10 mouse cellular contexts compared by ENCODE assay signal in the genomic region with DNA sequence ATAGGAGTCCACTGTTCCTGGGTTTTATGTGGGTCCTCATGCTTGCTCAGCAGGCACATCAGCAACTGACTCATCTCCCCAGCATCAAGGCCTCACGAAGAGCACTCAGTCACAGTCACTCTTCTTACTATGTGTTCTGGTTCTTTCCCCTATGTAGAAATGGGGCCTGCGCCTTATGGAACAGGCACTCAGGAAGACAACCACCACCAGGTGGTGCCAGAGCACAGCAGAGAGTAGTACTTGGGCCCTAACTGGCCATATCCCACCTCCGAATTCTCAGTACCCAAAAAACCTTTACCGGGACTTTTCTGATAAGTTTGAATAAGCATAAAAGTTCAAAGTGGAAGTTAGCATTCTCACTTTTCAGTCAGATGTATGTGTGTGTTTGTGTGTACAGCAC. TPM values are rescaled to one million over a fixed set of nuclear protein-coding genes. Genes with fewer than 3 reads are reported as not detected.
DNase-seq lines count a peak whose midpoint lies in the region; ATAC-seq and TF ChIP-seq lines count a peak whose summit lies in the region.
"Had no signal": no experiment of that assay in that cellular context is flagged by ENCODE, and none has a peak within 500 bp of the region (broad histone marks: within the 10 kb centered on the region; RNA-seq: fewer than 3 reads in every experiment).

No protein-coding gene starts in this region.

- H3K4me1 ChIP-seq in heart, embryonic 11.5 days (ENCODE audit: control insufficient read depth, insufficient read depth, low read length) = no peaks in the 10 kb centered on the region
- no peaks in the 10 kb centered on the region for H3K4me1 ChIP-seq in forebrain, postnatal 0 days (ENCODE audit: insufficient read depth)
- no peaks in the 10 kb centered on the region for H3K4me1 ChIP-seq in hindbrain, embryonic 16.5 days (ENCODE audit: control insufficient read depth, insufficient read depth, low read depth, low read length)
- H3K4me1 ChIP-seq in midbrain, embryonic 14.5 days (ENCODE audit: control insufficient read depth, insufficient read depth, low read length) = no peaks in the 10 kb centered on the region
- H3K4me1 ChIP-seq: neural tube, embryonic 13.5 days had no signal

- no peak overlapping the region for H3K27ac ChIP-seq in heart, embryonic 11.5 days (ENCODE audit: low read depth, low read length)
- no peak overlapping the region for H3K27ac ChIP-seq in forebrain, postnatal 0 days (ENCODE audit: low read depth, low read length)
- H3K27ac ChIP-seq in hindbrain, embryonic 16.5 days (ENCODE audit: low read depth, low read length) = no peak overlapping the region
- H3K27ac ChIP-seq in midbrain, embryonic 14.5 days (replicated peaks; ENCODE audit: low read depth, low read length) = no peak overlapping the region
- H3K27ac ChIP-seq: neural tube, embryonic 13.5 days had no signal

- peak; percentile 82 to 95 for DNase-seq in heart, adult 18-20 months
- peak; percentile 77 to 79 for DNase-seq in cerebellum, adult 18-20 months
- DNase-seq in forebrain, postnatal 0 days = peak; percentile 85
- peak; percentile 67 to 79 for DNase-seq in layer of hippocampus, postnatal 36 days
- DNase-seq in midbrain, embryonic 14.5 days = peak; percentile 91
- peak; percentile 84 for DNase-seq in splenic B cell, adult 2 months (ENCODE audit: low read depth, low spot score)

- H3K9ac ChIP-seq in heart, embryonic 11.5 days (ENCODE audit: low read depth, low read length) = no peak overlapping the region
- no peak overlapping the region for H3K9ac ChIP-seq in forebrain, postnatal 0 days
- no peak overlapping the region for H3K9ac ChIP-seq in hindbrain, embryonic 16.5 days (ENCODE audit: low read depth, low read length)
- no peak overlapping the region for H3K9ac ChIP-seq in midbrain, embryonic 14.5 days (replicated peaks; ENCODE audit: low read length)
- H3K9ac ChIP-seq: neural tube, embryonic 13.5 days had no signal

- H3K4me2 ChIP-seq in heart, embryonic 11.5 days = no peak overlapping the region
- no peak overlapping the region for H3K4me2 ChIP-seq in forebrain, postnatal 0 days (ENCODE audit: low read depth)
- no peak overlapping the region for H3K4me2 ChIP-seq in hindbrain, embryonic 16.5 days (ENCODE audit: low read length)
- no peak overlapping the region for H3K4me2 ChIP-seq in midbrain, embryonic 14.5 days (ENCODE audit: low read length)
- H3K4me2 ChIP-seq: neural tube, embryonic 13.5 days had no signal

- peak; percentile 93 for TF ChIP-seq CTCF in forebrain, postnatal 0 days (IDR thresholded peaks at IDR 0.05; ENCODE audit: low read depth)

- H3K27me3 ChIP-seq in heart, embryonic 11.5 days (ENCODE audit: control insufficient read depth, insufficient read depth, low read length) = no peaks in the 10 kb centered on the region
- no peaks in the 10 kb centered on the region for H3K27me3 ChIP-seq in forebrain, postnatal 0 days (ENCODE audit: insufficient read depth, low read length)
- no peaks in the 10 kb centered on the region for H3K27me3 ChIP-seq in hindbrain, embryonic 16.5 days (replicated peaks; ENCODE audit: control insufficient read depth, insufficient read depth, low read length)
- H3K27me3 ChIP-seq in midbrain, embryonic 14.5 days (ENCODE audit: control insufficient read depth, insufficient read depth, low read length) = no peaks in the 10 kb centered on the region
- H3K27me3 ChIP-seq in splenic B cell, adult 2 months (ENCODE audit: control insufficient read depth, insufficient read depth, low read length, poor library complexity, severe bottlenecking) = no peaks in the 10 kb centered on the region
- H3K27me3 ChIP-seq: neural tube, embryonic 13.5 days; Patski had no signal

- WGBS in heart, embryonic 11.5 days (ENCODE audit: insufficient replicate concordance) = 34% methylated on average over 4 of the region's 4 CpGs
- WGBS in forebrain, postnatal 0 days = 31% methylated on average over 4 of the region's 4 CpGs
- WGBS in hindbrain, embryonic 16.5 days = 30% methylated on average over 4 of the region's 4 CpGs
- WGBS in midbrain, embryonic 14.5 days = 39% methylated on average over 4 of the region's 4 CpGs

- H3K36me3 ChIP-seq in heart, embryonic 11.5 days (ENCODE audit: control insufficient read depth, insufficient read depth, low read length) = no peaks in the 10 kb centered on the region
- peaks cover 59% of the 10 kb centered on the region for H3K36me3 ChIP-seq in forebrain, postnatal 0 days (ENCODE audit: insufficient read depth)
- peaks cover 19% of the 10 kb centered on the region for H3K36me3 ChIP-seq in hindbrain, embryonic 16.5 days (ENCODE audit: control insufficient read depth, insufficient read depth, low read length)
- H3K36me3 ChIP-seq in midbrain, embryonic 14.5 days (ENCODE audit: control insufficient read depth, insufficient read depth, low read length) = peaks cover 44% of the 10 kb centered on the region
- no peaks in the 10 kb centered on the region for H3K36me3 ChIP-seq in splenic B cell, adult 2 months (ENCODE audit: control insufficient read depth, insufficient read depth, low read length, poor library complexity, severe bottlenecking)

- ATAC-seq in heart, embryonic 11.5 days (replicated peaks; ENCODE audit: insufficient number of reproducible peaks, low FRiP score, low TSS enrichment) = no peak
- peak; percentile 80 for ATAC-seq in forebrain, postnatal 0 days
- peak; percentile 78 for ATAC-seq in hindbrain, embryonic 16.5 days
- ATAC-seq in midbrain, embryonic 14.5 days (ENCODE audit: low FRiP score, low TSS enrichment) = no peak; the same call in 1 of the 2 replicates
- ATAC-seq: Patski had no signal

- H3K4me3 ChIP-seq in heart, embryonic 11.5 days (ENCODE audit: low read depth, low read length) = no peak overlapping the region
- no peak overlapping the region for H3K4me3 ChIP-seq in forebrain, postnatal 0 days (ENCODE audit: low read depth, low read length)
- H3K4me3 ChIP-seq in hindbrain, embryonic 16.5 days (ENCODE audit: low read length) = no peak overlapping the region
- H3K4me3 ChIP-seq in midbrain, embryonic 14.5 days (replicated peaks; ENCODE audit: low read depth, low read length) = no peak overlapping the region
- H3K4me3 ChIP-seq: neural tube, embryonic 13.5 days had no signal

- H3K9me3 ChIP-seq in heart, embryonic 11.5 days (replicated peaks; ENCODE audit: control insufficient read depth, low read length) = no peaks in the 10 kb centered on the region
- no peaks in the 10 kb centered on the region for H3K9me3 ChIP-seq in forebrain, postnatal 0 days (ENCODE audit: low read length)
- H3K9me3 ChIP-seq in hindbrain, embryonic 16.5 days (ENCODE audit: control insufficient read depth, low read length) = no peaks in the 10 kb centered on the region
- no peaks in the 10 kb centered on the region for H3K9me3 ChIP-seq in midbrain, embryonic 14.5 days (ENCODE audit: control insufficient read depth, low read length)
- H3K9me3 ChIP-seq: neural tube, embryonic 13.5 days had no signal

RNA-seq across cellular contexts. Expression of gene Hes6, which starts 14.8 kb away (rescaled TPM):
- 10 to 100 TPM; 21.6 to 23.0 TPM for total RNA-seq in heart, adult 18-20 months (2021)
- polyA plus RNA-seq in heart, embryonic 11.5 days (2014; fragmentation: Nextera tagmentation; extraction: Ambion mirVana) = 55.2 and 55.7 TPM in 2 replicates
- total RNA-seq in forebrain, postnatal 0 days (2014; rRNA removed) = 133 and 154 TPM in 2 replicates
- polyA plus RNA-seq in forebrain, postnatal 0 days (2015; fragmentation: Nextera tagmentation; extraction: Ambion mirVana) = 154 and 177 TPM in 2 replicates
- polyA plus RNA-seq in hindbrain, embryonic 16.5 days (2015; fragmentation: Nextera tagmentation; extraction: Ambion mirVana) = 138 and 150 TPM in 2 replicates
- total RNA-seq in layer of hippocampus, postnatal 36 days (2021) = 10 to 100 TPM; 14.1 to 15.2 TPM
- 187 and 214 TPM in 2 replicates for polyA plus RNA-seq in midbrain, embryonic 14.5 days (2014; fragmentation: Nextera tagmentation; extraction: Ambion mirVana)

RNA-seq across cellular contexts. Expression of gene Ilkap, which starts 30.0 kb away (rescaled TPM):
- 10 to 100 TPM; 46.9 to 51.0 TPM for total RNA-seq in heart, adult 18-20 months (2021)
- 110 and 122 TPM in 2 replicates for polyA plus RNA-seq in heart, embryonic 11.5 days (2014; fragmentation: Nextera tagmentation; extraction: Ambion mirVana)
- 104 and 108 TPM in 2 replicates for total RNA-seq in forebrain, postnatal 0 days (2014; rRNA removed)
- polyA plus RNA-seq in forebrain, postnatal 0 days (2015; fragmentation: Nextera tagmentation; extraction: Ambion mirVana) = 129 TPM in 2 replicates
- polyA plus RNA-seq in hindbrain, embryonic 16.5 days (2015; fragmentation: Nextera tagmentation; extraction: Ambion mirVana) = 140 and 145 TPM in 2 replicates
- total RNA-seq in layer of hippocampus, postnatal 36 days (2021) = 10 to 100 TPM; 65.3 to 70.8 TPM
- polyA plus RNA-seq in midbrain, embryonic 14.5 days (2014; fragmentation: Nextera tagmentation; extraction: Ambion mirVana) = 132 and 141 TPM in 2 replicates

RNA-seq across cellular contexts. Expression of gene Per2, which starts 30.5 kb away (rescaled TPM):
- 1 to 10 TPM; 4.7 to 5.6 TPM for total RNA-seq in heart, adult 18-20 months (2021)
- 2.8 and 4.5 TPM in 2 replicates for polyA plus RNA-seq in heart, embryonic 11.5 days (2014; fragmentation: Nextera tagmentation; extraction: Ambion mirVana)
- total RNA-seq in forebrain, postnatal 0 days (2014; rRNA removed) = 6.3 and 9.0 TPM in 2 replicates
- 2.3 and 4.3 TPM in 2 replicates for polyA plus RNA-seq in forebrain, postnatal 0 days (2015; fragmentation: Nextera tagmentation; extraction: Ambion mirVana)
- polyA plus RNA-seq in hindbrain, embryonic 16.5 days (2015; fragmentation: Nextera tagmentation; extraction: Ambion mirVana) = 5.0 and 5.8 TPM in 2 replicates
- total RNA-seq in layer of hippocampus, postnatal 36 days (2021) = 10 to 100 TPM; 26.4 to 37.3 TPM
- polyA plus RNA-seq in midbrain, embryonic 14.5 days (2014; fragmentation: Nextera tagmentation; extraction: Ambion mirVana) = 3.0 and 6.8 TPM in 2 replicates

Comparison
In these comparisons a context has a peak if more than half of its experiments do, and no peak if none do; other contexts are left out.
1. ATAC-seq: peak in forebrain, postnatal 0 days (single experiment) and hindbrain, embryonic 16.5 days (single experiment); none in heart, embryonic 11.5 days (single experiment) and midbrain, embryonic 14.5 days (single experiment).
2. Peak in every context shown above with its lines, with median percentiles within 50 percentile points of each other: DNase-seq.